Mouse (Mus musculus) embryonic facial prominence, embryonic 15.5 days (tissue): Measurements from ENCODE around the gene Sc5d. TPM values are rescaled to one million over a fixed set of nuclear protein-coding genes. Genes with fewer than 3 reads are reported as not detected.

Source experiments
- ATAC-seq: fragments of 200-750 bp; cut with Nextera tagmentation; 2 replicates; pipeline ENCODE4 v1.8.0; 2017; ENCODE audit warnings: low read depth, moderate TSS enrichment; ENCODE audit not compliant: insufficient number of reproducible peaks, low FRiP score, low TSS enrichment
- H3K27ac ChIP-seq: fragments of 300-500 bp; sonication (generic); replicated peaks from 2 replicates; pipeline ENCODE4 v1.5.1; 2015; ENCODE audit warnings: mild to moderate bottlenecking, inconsistent platforms
- H3K27me3 ChIP-seq: fragments of 300-500 bp; sonication (generic); 2 replicates; pipeline ENCODE4 v1.6.1; 2015; ENCODE audit warnings: inconsistent platforms
- H3K36me3 ChIP-seq: fragments of 300-500 bp; sonication (generic); 2 replicates; pipeline ENCODE4 v1.6.1; 2015; ENCODE audit warnings: mild to moderate bottlenecking, inconsistent platforms
- H3K4me1 ChIP-seq: fragments of 300-500 bp; sonication (generic); 2 replicates; pipeline ENCODE4 v1.6.1; 2015; ENCODE audit warnings: inconsistent platforms
- H3K4me2 ChIP-seq: fragments of 300-500 bp; sonication (generic); replicated peaks from 2 replicates; pipeline ENCODE4 v1.6.1; 2015; ENCODE audit warnings: mild to moderate bottlenecking, inconsistent platforms
- H3K4me3 ChIP-seq: fragments of 300-500 bp; sonication (generic); replicated peaks from 2 replicates; pipeline ENCODE4 v1.5.1; 2015; ENCODE audit warnings: mild to moderate bottlenecking, inconsistent platforms
- H3K9ac ChIP-seq: fragments of 300-500 bp; sonication (generic); 2 replicates; pipeline ENCODE4 v1.6.1; 2015; ENCODE audit warnings: inconsistent platforms
- H3K9me3 ChIP-seq: fragments of 300-500 bp; sonication (generic); replicated peaks from 2 replicates; pipeline ENCODE4 v1.6.1; 2016; ENCODE audit warnings: inconsistent platforms
- WGBS: fragments of 180-500 bp; shearing (Covaris S2); methylation state at CpG from one replicate; pipeline ENCODE4 v1.1.7; 2015; 5-methylcytosine and 5-hydroxymethylcytosine counted together
- polyA plus RNA-seq: library from polyadenylated mRNA; unstranded; fragments of >200 nt; fragmentation: Nextera tagmentation; extraction: Ambion mirVana; gene quantifications from 2 replicates; pipeline ENCODE4 v1.2.1, GENCODE M21; 2015

Sc5d gene
- polyA plus RNA-seq, 1 experiment from 2014 or later, result 44.7 TPM

- H3K4me3 ChIP-seq, result no peak overlapping the region
- H3K9ac ChIP-seq, result no peak overlapping the region
- ATAC-seq, result no peak
- peaks cover 6% of the 10 kb centered on the region; the same call in 1 of the 2 replicates for H3K36me3 ChIP-seq
- no peak overlapping the region for H3K4me2 ChIP-seq
- no peaks in the 10 kb centered on the region for H3K27me3 ChIP-seq
- H3K9me3 ChIP-seq, result no peaks in the 10 kb centered on the region
- 76% methylated on average over 6 of the region's 6 CpGs for WGBS
- 0 out of 2 replicates have a peak overlapping the region, but pooled peaks have one; percentile 34 for H3K27ac ChIP-seq
- H3K4me1 ChIP-seq, result no peaks in the 10 kb centered on the region
Measured at GRCm38 (mm10) chr9:42249112-42249511, 14.9 kb downstream of the Sc5d start.

- Histone ChIP-seq H3K27me3 (no peaks in the 10 kb centered on the region), H3K4me3 (no peak overlapping the region), H3K4me1 (no peaks in the 10 kb centered on the region), H3K36me3 (no peaks in the 10 kb centered on the region), H3K9ac (no peak overlapping the region), H3K4me2 (no peak overlapping the region), H3K9me3 (no peaks in the 10 kb centered on the region), H3K27ac (no peak overlapping the region)
- 83% methylated on average over 6 of the region's 6 CpGs for WGBS
- ATAC-seq, result no peak
Measured at GRCm38 (mm10) chr9:42246688-42247087, 17.4 kb downstream of the Sc5d start.

- Histone ChIP-seq H3K36me3 (no peaks in the 10 kb centered on the region), H3K4me3 (no peak overlapping the region), H3K4me2 (no peak overlapping the region), H3K9ac (no peak overlapping the region), H3K27me3 (no peaks in the 10 kb centered on the region), H3K4me1 (peaks cover 6% of the 10 kb centered on the region; the same call in 1 of the 2 replicates), H3K9me3 (no peaks in the 10 kb centered on the region), H3K27ac (no peak overlapping the region)
- 62% methylated on average over 5 of the region's 5 CpGs for WGBS
- no peak for ATAC-seq
Measured at GRCm38 (mm10) chr9:42244173-42244572, 19.9 kb downstream of the Sc5d start.

GRCm38 (mm10) chr9:42241021-42241420 is 23.0 kb downstream of the Sc5d start:
- H3K27me3 ChIP-seq, result no peaks in the 10 kb centered on the region
- H3K27ac ChIP-seq, result no peak overlapping the region
- no peaks in the 10 kb centered on the region for H3K36me3 ChIP-seq
- H3K4me3 ChIP-seq, result no peak overlapping the region
- no peak overlapping the region for H3K4me2 ChIP-seq
- H3K9me3 ChIP-seq, result no peaks in the 10 kb centered on the region
- H3K9ac ChIP-seq, result no peak overlapping the region
- peaks cover 6% of the 10 kb centered on the region; the same call in 1 of the 2 replicates for H3K4me1 ChIP-seq
- 75% methylated on average over 3 of the region's 3 CpGs for WGBS
- no peak for ATAC-seq

GRCm38 (mm10) chr9:42240583-42240992 is 23.5 kb downstream of the Sc5d start:
- Histone ChIP-seq H3K27me3 (no peaks in the 10 kb centered on the region), H3K4me3 (no peak overlapping the region), H3K4me2 (peak overlapping the region; percentile 35), H3K27ac (no peak overlapping the region), H3K9me3 (no peaks in the 10 kb centered on the region), H3K4me1 (peaks cover 6% of the 10 kb centered on the region; the same call in 1 of the 2 replicates), H3K9ac (no peak overlapping the region), H3K36me3 (no peaks in the 10 kb centered on the region)
- ATAC-seq, result no peak
- WGBS, result 23% methylated on average over 11 of the region's 11 CpGs

GRCm38 (mm10) chr9:42238827-42239226 is 25.2 kb downstream of the Sc5d start:
- WGBS, result 80% methylated on average over 4 of the region's 4 CpGs
- ATAC-seq, result no peak; the same call in 1 of the 2 replicates

GRCm38 (mm10) chr9:42231116-42231515 is 32.9 kb downstream of the Sc5d start:
- H3K9me3 ChIP-seq, result no peaks in the 10 kb centered on the region
- no peaks in the 10 kb centered on the region for H3K36me3 ChIP-seq
- no peak overlapping the region for H3K4me3 ChIP-seq
- WGBS, result 73% methylated on average over 5 of the region's 5 CpGs
- ATAC-seq, result no peak
- H3K4me2 ChIP-seq, result no peak overlapping the region
- H3K27me3 ChIP-seq, result no peaks in the 10 kb centered on the region
- H3K4me1 ChIP-seq, result no peaks in the 10 kb centered on the region
- no peak overlapping the region for H3K9ac ChIP-seq
- no peak overlapping the region for H3K27ac ChIP-seq

More at GRCm38 (mm10) chr9:42238827-42239226, 25.2 kb downstream of the Sc5d start:
- no peak overlapping the region for H3K27ac ChIP-seq
- H3K36me3 ChIP-seq, result no peaks in the 10 kb centered on the region
- no peak overlapping the region for H3K4me2 ChIP-seq
- no peaks in the 10 kb centered on the region for H3K9me3 ChIP-seq
- H3K4me1 ChIP-seq, result peaks cover 6% of the 10 kb centered on the region; the same call in 1 of the 2 replicates
- H3K27me3 ChIP-seq, result no peaks in the 10 kb centered on the region
- no peak overlapping the region for H3K9ac ChIP-seq
- no peak overlapping the region for H3K4me3 ChIP-seq

- no peak for ATAC-seq
- Histone ChIP-seq H3K27me3 (no peaks in the 10 kb centered on the region), H3K36me3 (no peaks in the 10 kb centered on the region), H3K9me3 (no peaks in the 10 kb centered on the region), H3K9ac (no peak overlapping the region), H3K4me1 (no peaks in the 10 kb centered on the region), H3K27ac (no peak overlapping the region), H3K4me3 (no peak overlapping the region), H3K4me2 (no peak overlapping the region)
- 77% methylated on average over 2 of the region's 2 CpGs for WGBS
Measured at GRCm38 (mm10) chr9:42230333-42230732, 33.7 kb downstream of the Sc5d start.

GRCm38 (mm10) chr9:42229465-42230110 is 34.5 kb downstream of the Sc5d start:
- Histone ChIP-seq H3K4me2 (no peak overlapping the region), H3K36me3 (no peaks in the 10 kb centered on the region), H3K27me3 (no peaks in the 10 kb centered on the region), H3K4me1 (no peaks in the 10 kb centered on the region), H3K9me3 (no peaks in the 10 kb centered on the region), H3K9ac (no peak overlapping the region), H3K4me3 (no peak overlapping the region), H3K27ac (no peak overlapping the region)
- 57% methylated on average over 12 of the region's 12 CpGs for WGBS
- no peak for ATAC-seq

GRCm38 (mm10) chr9:42227804-42228203 is 36.3 kb downstream of the Sc5d start:
- no peak for ATAC-seq
- Histone ChIP-seq H3K4me1 (no peaks in the 10 kb centered on the region), H3K9ac (no peak overlapping the region), H3K9me3 (no peaks in the 10 kb centered on the region), H3K27ac (no peak overlapping the region), H3K27me3 (no peaks in the 10 kb centered on the region), H3K36me3 (no peaks in the 10 kb centered on the region), H3K4me3 (no peak overlapping the region), H3K4me2 (no peak overlapping the region)
- WGBS, result 88% methylated on average over 1 of the region's 1 CpGs

- no peaks in the 10 kb centered on the region for H3K27me3 ChIP-seq
Measured at GRCm38 (mm10) chr9:42219001-42219660, 44.9 kb downstream of the Sc5d start.

More at GRCm38 (mm10) chr9:42219001-42219660, 44.9 kb downstream of the Sc5d start:
- no peak for ATAC-seq
- H3K4me2 ChIP-seq, result no peak overlapping the region
- H3K4me3 ChIP-seq, result no peak overlapping the region
- H3K9ac ChIP-seq, result no peak overlapping the region
- H3K27ac ChIP-seq, result no peak overlapping the region
- no peaks in the 10 kb centered on the region for H3K36me3 ChIP-seq
- WGBS, result 43% methylated on average over 12 of the region's 12 CpGs
- no peaks in the 10 kb centered on the region for H3K4me1 ChIP-seq
- no peaks in the 10 kb centered on the region for H3K9me3 ChIP-seq
